8 mouse cellular contexts compared by ENCODE assay signal in genomic region chr11:70021264-70022132, GRCm38 (mm10). TPM values are rescaled to one million over a fixed set of nuclear protein-coding genes. Genes with fewer than 3 reads are reported as not detected.
DNase-seq lines count a peak whose midpoint lies in the region; ATAC-seq and TF ChIP-seq lines count a peak whose summit lies in the region.

No protein-coding gene starts in this region.

- no peak for TF ChIP-seq POLR2A in cortical plate, adult 2 months (IDR thresholded peaks at IDR 0.05; ENCODE audit: extremely low read depth, insufficient read depth, low read length)

- peak; percentile 67 for ATAC-seq in activated CD4-positive, CD25-positive, alpha-beta regulatory T cell, adult 4 months
- peak; percentile 90 for ATAC-seq in megakaryocyte progenitor cell, adult 5-6 weeks (replicated peaks; ENCODE audit: poor library complexity)

- no peak for TF ChIP-seq CTCF in cortical plate, adult 2 months (IDR thresholded peaks at IDR 0.05; ENCODE audit: extremely low read depth, insufficient read depth, low read length)

- H3K4me3 ChIP-seq in cortical plate, adult 2 months (ENCODE audit: insufficient read depth, low read length): peak overlapping the region; percentile 34

- peaks cover 6% of the 10 kb centered on the region; the same call in 1 of the 2 replicates for H3K4me1 ChIP-seq in cortical plate, adult 2 months (ENCODE audit: control insufficient read depth, insufficient read depth, low read length)

- DNase-seq in gastrocnemius, adult 8-10 months (ENCODE audit: low spot score in 2 of 2): peak; percentile 98
- DNase-seq in induced T-regulatory cell, adult 2 months (ENCODE audit: low read depth): peak; percentile 98
- DNase-seq in left cerebral cortex, adult 9 months (ENCODE audit: low spot score in 2 of 2): peak; percentile 96 to 98
- peak; percentile 97 for DNase-seq in right cerebral cortex, postnatal 14 days
- DNase-seq in urinary bladder, postnatal 36 days (ENCODE audit: low spot score in 2 of 2): peak; percentile 95 to 96

- 0 out of 2 replicates have a peak overlapping the region, but pooled peaks have one; percentile 1 for H3K27ac ChIP-seq in cortical plate, adult 2 months (ENCODE audit: insufficient read depth, low read length)

RNA-seq across cellular contexts. Expression of gene Dlg4, which starts 4.8 kb away (rescaled TPM):
- 10 to 100 TPM in 1 of 2 experiments, 1 to 10 TPM in 1; 9.7 to 11.6 TPM for polyA plus RNA-seq in activated CD4-positive, CD25-positive, alpha-beta regulatory T cell, adult 4 months (2017; shearing (Covaris generic))
- 816 and 828 TPM in 2 replicates for polyA plus RNA-seq in cortical plate, adult 2 months (2012; rRNA removed)
- total RNA-seq in gastrocnemius, adult 8-10 months (2022): 1 to 10 TPM; 3.3 to 6.9 (median 4.2) TPM
- 5.8 and 6.7 TPM in 2 replicates for total RNA-seq in megakaryocyte progenitor cell, adult 5-6 weeks (2015)
- total RNA-seq in megakaryocyte progenitor cell, adult 5-6 weeks (2017): 3.8 and 4.1 TPM in 2 replicates

RNA-seq across cellular contexts. Expression of gene Acadvl, which starts 6.3 kb away (rescaled TPM):
- 100 to 1,000 TPM; 107 to 139 TPM for polyA plus RNA-seq in activated CD4-positive, CD25-positive, alpha-beta regulatory T cell, adult 4 months (2017; shearing (Covaris generic))
- 66.5 and 71.6 TPM in 2 replicates for polyA plus RNA-seq in cortical plate, adult 2 months (2012; rRNA removed)
- total RNA-seq in gastrocnemius, adult 8-10 months (2022): 100 to 1,000 TPM; 288 to 338 (median 299) TPM
- total RNA-seq in megakaryocyte progenitor cell, adult 5-6 weeks (2015): 28.7 and 45.7 TPM in 2 replicates
- total RNA-seq in megakaryocyte progenitor cell, adult 5-6 weeks (2017): 43.6 and 49.1 TPM in 2 replicates

RNA-seq across cellular contexts. Expression of gene Dvl2, which starts 21.1 kb away (rescaled TPM):
- polyA plus RNA-seq in activated CD4-positive, CD25-positive, alpha-beta regulatory T cell, adult 4 months (2017; shearing (Covaris generic)): 1 to 10 TPM; 2.7 to 3.9 TPM
- polyA plus RNA-seq in cortical plate, adult 2 months (2012; rRNA removed): 26.9 and 30.4 TPM in 2 replicates
- 1 to 10 TPM; 3.8 to 5.2 (median 4.5) TPM for total RNA-seq in gastrocnemius, adult 8-10 months (2022)
- total RNA-seq in megakaryocyte progenitor cell, adult 5-6 weeks (2015): 9.5 and 9.8 TPM in 2 replicates
- 9.5 and 14.7 TPM in 2 replicates for total RNA-seq in megakaryocyte progenitor cell, adult 5-6 weeks (2017)

RNA-seq across cellular contexts. Expression of gene Phf23, which starts 25.9 kb away (rescaled TPM):
- 10 to 100 TPM; 32.1 to 44.9 TPM for polyA plus RNA-seq in activated CD4-positive, CD25-positive, alpha-beta regulatory T cell, adult 4 months (2017; shearing (Covaris generic))
- polyA plus RNA-seq in cortical plate, adult 2 months (2012; rRNA removed): 37.6 and 38.2 TPM in 2 replicates
- 10 to 100 TPM; 20.5 to 28.5 (median 23.0) TPM for total RNA-seq in gastrocnemius, adult 8-10 months (2022)
- total RNA-seq in megakaryocyte progenitor cell, adult 5-6 weeks (2015): 34.5 and 37.9 TPM in 2 replicates
- total RNA-seq in megakaryocyte progenitor cell, adult 5-6 weeks (2017): 31.7 and 40.0 TPM in 2 replicates

RNA-seq across cellular contexts. Expression of gene Gabarap, which starts 30.6 kb away (rescaled TPM):
- 100 to 1,000 TPM; 343 to 373 TPM for polyA plus RNA-seq in activated CD4-positive, CD25-positive, alpha-beta regulatory T cell, adult 4 months (2017; shearing (Covaris generic))
- polyA plus RNA-seq in cortical plate, adult 2 months (2012; rRNA removed): 330 and 334 TPM in 2 replicates
- 100 to 1,000 TPM; 186 to 216 (median 214) TPM for total RNA-seq in gastrocnemius, adult 8-10 months (2022)
- 387 and 444 TPM in 2 replicates for total RNA-seq in megakaryocyte progenitor cell, adult 5-6 weeks (2015)
- total RNA-seq in megakaryocyte progenitor cell, adult 5-6 weeks (2017): 242 and 274 TPM in 2 replicates

Comparison
In these comparisons a context has a peak if more than half of its experiments do, and no peak if none do; other contexts are left out.
1. Peak in every context shown above with its lines: DNase-seq, ATAC-seq, H3K4me3 ChIP-seq and H3K27ac ChIP-seq.
2. RNA of gene Acadvl, which starts 6.3 kb away (total RNA-seq): 288 to 338 TPM in gastrocnemius, adult 8-10 months; 28.7 to 49.1 TPM in megakaryocyte progenitor cell, adult 5-6 weeks; every median in the first group is over 4 times any median in the second.